Mouse (Mus musculus): Measurements from ENCODE around the gene Cntrob. TPM values are rescaled to one million over a fixed set of nuclear protein-coding genes. Genes with fewer than 3 reads are reported as not detected.

Cntrob gene
- polyA plus RNA-seq, 1 experiment from 2014 or later, result 13.7 TPM

- no peak for ATAC-seq (ENCODE audit: extremely low read depth, insufficient number of reproducible peaks, low FRiP score, low TSS enrichment)
- Histone ChIP-seq H3K36me3 (no peaks in the 10 kb centered on the region), H3K9ac (no peak overlapping the region), H3K9me3 (no peaks in the 10 kb centered on the region), H3K4me1 (peaks cover 8% of the 10 kb centered on the region), H3K27ac (replicated peaks) (no peak overlapping the region), H3K27me3 (replicated peaks) (peaks cover 17% of the 10 kb centered on the region), H3K4me2 (no peak overlapping the region), H3K4me3 (no peak overlapping the region)
- WGBS, result 51% methylated on average over 5 of the region's 5 CpGs
Measured at GRCm38 (mm10) chr11:69258287-69258686, 65.3 kb downstream of the Cntrob start.

DNA sequence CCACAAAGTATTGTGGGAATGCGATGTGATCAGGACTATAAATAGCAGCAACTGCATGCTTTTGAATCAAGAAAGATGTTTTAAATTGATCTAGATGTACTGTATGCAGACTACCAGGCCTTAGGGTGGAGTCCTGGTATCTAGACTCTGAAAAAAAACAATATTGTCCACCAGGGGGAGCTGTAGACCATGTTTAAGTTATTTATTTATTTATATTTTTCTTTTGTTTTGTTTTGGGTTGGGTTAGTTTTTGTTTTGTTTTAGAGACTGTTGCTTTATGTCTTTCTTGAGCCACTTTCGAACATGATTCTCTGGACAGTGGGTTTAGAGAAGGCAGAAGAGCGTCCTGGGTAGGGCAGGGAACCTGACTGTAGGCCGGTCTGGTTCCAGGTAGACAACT lies 65.8 kb downstream of the Cntrob start:
- Histone ChIP-seq H3K27me3 (replicated peaks) (peaks cover 17% of the 10 kb centered on the region), H3K9me3 (no peaks in the 10 kb centered on the region), H3K4me2 (no peak overlapping the region), H3K4me3 (no peak overlapping the region), H3K9ac (no peak overlapping the region), H3K36me3 (no peaks in the 10 kb centered on the region), H3K4me1 (peaks cover 13% of the 10 kb centered on the region), H3K27ac (replicated peaks) (no peak overlapping the region)
- ATAC-seq (ENCODE audit: extremely low read depth, insufficient number of reproducible peaks, low FRiP score, low TSS enrichment), result no peak
- WGBS, result 43% methylated on average over 4 of the region's 4 CpGs

GRCm38 (mm10) chr11:69257072-69257471 lies 66.5 kb downstream of the Cntrob start:
- Histone ChIP-seq H3K9ac (no peak overlapping the region), H3K4me3 (no peak overlapping the region), H3K27ac (replicated peaks) (no peak overlapping the region), H3K36me3 (no peaks in the 10 kb centered on the region), H3K9me3 (no peaks in the 10 kb centered on the region), H3K27me3 (replicated peaks) (peaks cover 17% of the 10 kb centered on the region), H3K4me2 (no peak overlapping the region), H3K4me1 (peaks cover 14% of the 10 kb centered on the region)
- ATAC-seq (ENCODE audit: extremely low read depth, insufficient number of reproducible peaks, low FRiP score, low TSS enrichment), result no peak
- 53% methylated on average over 2 of the region's 2 CpGs for WGBS

DNA sequence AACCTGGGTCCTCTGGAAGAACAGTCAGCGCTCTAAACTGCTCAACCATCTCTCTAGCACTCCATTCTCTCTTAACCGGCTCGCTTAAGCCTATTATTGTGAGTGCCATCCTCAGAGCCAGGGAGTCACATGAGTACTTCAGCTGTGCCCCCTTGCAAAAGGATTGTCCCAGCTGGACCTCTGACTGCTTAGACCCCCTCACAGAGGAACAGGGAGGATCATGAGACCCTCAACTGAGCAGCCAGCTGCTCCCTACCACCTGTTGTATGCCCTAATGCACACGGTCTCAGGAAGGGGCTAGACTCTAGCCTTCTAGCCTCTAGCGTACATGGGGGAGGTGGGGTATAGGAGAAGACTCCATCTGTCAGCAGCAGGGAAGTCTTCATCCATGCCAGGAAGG lies 68.8 kb downstream of the Cntrob start:
- no peak overlapping the region for H3K27ac ChIP-seq (replicated peaks)
- H3K4me1 ChIP-seq, result peaks cover 14% of the 10 kb centered on the region
- no peak overlapping the region for H3K4me3 ChIP-seq
- H3K4me2 ChIP-seq, result no peak overlapping the region
- H3K36me3 ChIP-seq, result no peaks in the 10 kb centered on the region
- peaks cover 17% of the 10 kb centered on the region for H3K27me3 ChIP-seq (replicated peaks)
- H3K9me3 ChIP-seq, result no peaks in the 10 kb centered on the region
- ATAC-seq (ENCODE audit: extremely low read depth, insufficient number of reproducible peaks, low FRiP score, low TSS enrichment), result no peak
- 79% methylated on average over 5 of the region's 5 CpGs for WGBS
- H3K9ac ChIP-seq, result no peak overlapping the region

GRCm38 (mm10) chr11:69253131-69253530 lies 70.4 kb downstream of the Cntrob start:
- 16% methylated on average over 9 of the region's 9 CpGs for WGBS

DNA sequence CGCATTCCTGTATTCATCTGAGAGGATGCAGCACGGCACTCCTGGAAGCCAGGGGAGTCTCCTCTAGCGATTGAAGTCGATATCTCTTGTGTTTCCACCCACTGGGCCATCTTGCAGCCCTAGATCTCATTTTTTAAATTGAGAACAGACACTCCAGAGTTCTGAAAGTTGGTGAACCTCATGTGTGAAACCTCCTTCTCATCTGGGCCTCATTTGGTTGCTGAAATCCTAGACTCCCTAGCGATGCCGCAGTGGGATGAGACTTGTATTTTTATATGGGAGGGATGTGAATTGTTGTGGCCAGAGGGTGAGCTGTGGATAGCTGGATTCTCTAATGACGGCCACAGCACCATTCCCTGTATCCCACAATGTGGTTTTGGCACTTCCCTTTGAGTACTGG lies 71.6 kb downstream of the Cntrob start:
- no peak overlapping the region for H3K27ac ChIP-seq (replicated peaks)
- 79% methylated on average over 7 of the region's 7 CpGs for WGBS
- peaks cover 15% of the 10 kb centered on the region for H3K27me3 ChIP-seq (replicated peaks)
- no peak overlapping the region for H3K9ac ChIP-seq
- ATAC-seq (ENCODE audit: extremely low read depth, insufficient number of reproducible peaks, low FRiP score, low TSS enrichment), result no peak
- no peak overlapping the region for H3K4me3 ChIP-seq
- H3K36me3 ChIP-seq, result no peaks in the 10 kb centered on the region
- no peak overlapping the region for H3K4me2 ChIP-seq
- H3K4me1 ChIP-seq, result peaks cover 8% of the 10 kb centered on the region
- H3K9me3 ChIP-seq, result no peaks in the 10 kb centered on the region

More at GRCm38 (mm10) chr11:69253131-69253530, 70.4 kb downstream of the Cntrob start:
- Histone ChIP-seq H3K4me2 (peak overlapping the region; percentile 60), H3K9ac (peak overlapping the region; percentile 61), H3K27ac (replicated peaks) (peak overlapping the region; percentile 65), H3K4me1 (peaks cover 11% of the 10 kb centered on the region), H3K9me3 (no peaks in the 10 kb centered on the region), H3K36me3 (no peaks in the 10 kb centered on the region), H3K27me3 (replicated peaks) (peaks cover 13% of the 10 kb centered on the region), H3K4me3 (peak overlapping the region; percentile 29)
- no peak; the same call in 1 of the 2 replicates for ATAC-seq (ENCODE audit: extremely low read depth, insufficient number of reproducible peaks, low FRiP score, low TSS enrichment)

GRCm38 (mm10) chr11:69251135-69251842 lies 72.3 kb downstream of the Cntrob start:
- ATAC-seq (ENCODE audit: extremely low read depth, insufficient number of reproducible peaks, low FRiP score, low TSS enrichment), result no peak
- no peak overlapping the region for H3K4me3 ChIP-seq
- no peak overlapping the region for H3K27ac ChIP-seq (replicated peaks)
- 0 out of 2 replicates have a peak, but pooled peaks cover 11% of the 10 kb centered on the region for H3K27me3 ChIP-seq (replicated peaks)
- H3K36me3 ChIP-seq, result no peaks in the 10 kb centered on the region
- no peak overlapping the region for H3K4me2 ChIP-seq
- H3K4me1 ChIP-seq, result peaks cover 14% of the 10 kb centered on the region
- WGBS, result 57% methylated on average over 14 of the region's 14 CpGs
- H3K9ac ChIP-seq, result no peak overlapping the region
- H3K9me3 ChIP-seq, result no peaks in the 10 kb centered on the region

GRCm38 (mm10) chr11:69250106-69250505 lies 73.5 kb downstream of the Cntrob start:
- WGBS, result 77% methylated on average over 5 of the region's 5 CpGs
- Histone ChIP-seq H3K27me3 (replicated peaks) (0 out of 2 replicates have a peak, but pooled peaks cover 5% of the 10 kb centered on the region), H3K4me2 (no peak overlapping the region), H3K27ac (replicated peaks) (no peak overlapping the region), H3K9ac (no peak overlapping the region), H3K4me1 (peaks cover 23% of the 10 kb centered on the region), H3K36me3 (no peaks in the 10 kb centered on the region), H3K9me3 (no peaks in the 10 kb centered on the region), H3K4me3 (no peak overlapping the region)
- no peak for ATAC-seq (ENCODE audit: extremely low read depth, insufficient number of reproducible peaks, low FRiP score, low TSS enrichment)

Other genes with a start within 250 kb of the Cntrob start
- 79.5 and 82.1 TPM in 2 replicates for gene Vamp2, start 235.3 kb downstream of the Cntrob start, polyA plus RNA-seq (2015; fragmentation: Nextera tagmentation; extraction: Ambion mirVana)
- gene Per1, start 228.6 kb downstream of the Cntrob start, polyA plus RNA-seq (2015; fragmentation: Nextera tagmentation; extraction: Ambion mirVana), result 8.6 and 9.0 TPM in 2 replicates
- 0.47 and 0.67 TPM in 2 replicates for gene Hes7, start 203.4 kb downstream of the Cntrob start, polyA plus RNA-seq (2015; fragmentation: Nextera tagmentation; extraction: Ambion mirVana)
- gene 9130213A22Rik, start 201.2 kb downstream of the Cntrob start, polyA plus RNA-seq (2015; fragmentation: Nextera tagmentation; extraction: Ambion mirVana), result 0.41 and 0.60 TPM in 2 replicates
- gene Aloxe3, start 197.9 kb downstream of the Cntrob start, polyA plus RNA-seq (2015; fragmentation: Nextera tagmentation; extraction: Ambion mirVana), result 0.13 and 0.14 TPM in 2 replicates
- not detected in 2 replicates for gene Alox12b, start 166.8 kb downstream of the Cntrob start, polyA plus RNA-seq (2015; fragmentation: Nextera tagmentation; extraction: Ambion mirVana)
- gene Alox8, start 125.9 kb downstream of the Cntrob start, polyA plus RNA-seq (2015; fragmentation: Nextera tagmentation; extraction: Ambion mirVana), result 1.1 and 1.5 TPM in 2 replicates
- gene Gucy2e, start 86.7 kb downstream of the Cntrob start, polyA plus RNA-seq (2015; fragmentation: Nextera tagmentation; extraction: Ambion mirVana), result 0.06 and 0.12 TPM in 2 replicates
- 173 and 201 TPM in 2 replicates for gene Trappc1, start 205 bp upstream of the Cntrob start, polyA plus RNA-seq (2015; fragmentation: Nextera tagmentation; extraction: Ambion mirVana)
- gene Kcnab3, start 2.5 kb upstream of the Cntrob start, polyA plus RNA-seq (2015; fragmentation: Nextera tagmentation; extraction: Ambion mirVana), result 0.48 and 0.85 TPM in 2 replicates
- 6.2 and 8.3 TPM in 2 replicates for gene Rnf227, start 16.7 kb upstream of the Cntrob start, polyA plus RNA-seq (2015; fragmentation: Nextera tagmentation; extraction: Ambion mirVana)
- 18.0 and 18.8 TPM in 2 replicates for gene Chd3, start 45.6 kb upstream of the Cntrob start, polyA plus RNA-seq (2015; fragmentation: Nextera tagmentation; extraction: Ambion mirVana)
- gene Naa38, start 71.7 kb upstream of the Cntrob start, polyA plus RNA-seq (2015; fragmentation: Nextera tagmentation; extraction: Ambion mirVana), result 135 and 139 TPM in 2 replicates
- 21.2 and 21.5 TPM in 2 replicates for gene Cyb5d1, start 71.9 kb upstream of the Cntrob start, polyA plus RNA-seq (2015; fragmentation: Nextera tagmentation; extraction: Ambion mirVana)
- gene Tmem88, start 74.5 kb upstream of the Cntrob start, polyA plus RNA-seq (2015; fragmentation: Nextera tagmentation; extraction: Ambion mirVana), result 40.0 and 40.5 TPM in 2 replicates
- 20.9 and 21.6 TPM in 2 replicates for gene Kdm6b, start 89.9 kb upstream of the Cntrob start, polyA plus RNA-seq (2015; fragmentation: Nextera tagmentation; extraction: Ambion mirVana)
- gene Dnah2, start 225.3 kb upstream of the Cntrob start, polyA plus RNA-seq (2015; fragmentation: Nextera tagmentation; extraction: Ambion mirVana), result 0.07 and 0.28 TPM in 2 replicates
- 56.2 and 59.9 TPM in 2 replicates for gene Efnb3, start 236.4 kb upstream of the Cntrob start, polyA plus RNA-seq (2015; fragmentation: Nextera tagmentation; extraction: Ambion mirVana)

All from heart, embryonic 13.5 days (tissue).